Mouse (Mus musculus) E14TG2a.4 (cell line): ENCODE results near the gene Slc5a5.

ENCODE experiments used
- H3K27me3 ChIP-seq: 2 replicates; pipeline ENCODE4 v1.6.1; 2014; ENCODE audit warnings: low read length, control low read depth; ENCODE audit not compliant: insufficient read depth
- H3K36me3 ChIP-seq: 2 replicates; pipeline ENCODE4 v1.6.1; 2014; ENCODE audit warnings: low read length, control low read depth; ENCODE audit not compliant: insufficient read depth
- H3K4me1 ChIP-seq: replicated peaks from 2 replicates; pipeline ENCODE4 v1.6.1; 2014; ENCODE audit warnings: low read depth, low read length, control low read depth
- H3K4me3 ChIP-seq: replicated peaks from 2 replicates; pipeline ENCODE4 v1.5.1; 2014; ENCODE audit warnings: mild to moderate bottlenecking, low read length
- H3K9me3 ChIP-seq: 2 replicates; pipeline ENCODE4 v1.6.1; 2014; ENCODE audit warnings: low read length, control low read depth
- CTCF ChIP-seq: conservative IDR thresholded peaks from 2 replicates; pipeline ENCODE4 v1.5.1; 2014; ENCODE audit warnings: low read length
- NANOG ChIP-seq: IDR thresholded peaks from 2 replicates; pipeline ENCODE4 v1.6.1; 2014; ENCODE audit warnings: borderline replicate concordance, low read length, mixed read lengths
- POU5F1 ChIP-seq: IDR thresholded peaks from 2 replicates; pipeline ENCODE4 v1.6.1; 2014; ENCODE audit warnings: low read length, borderline replicate concordance

The Slc5a5 gene

DNA sequence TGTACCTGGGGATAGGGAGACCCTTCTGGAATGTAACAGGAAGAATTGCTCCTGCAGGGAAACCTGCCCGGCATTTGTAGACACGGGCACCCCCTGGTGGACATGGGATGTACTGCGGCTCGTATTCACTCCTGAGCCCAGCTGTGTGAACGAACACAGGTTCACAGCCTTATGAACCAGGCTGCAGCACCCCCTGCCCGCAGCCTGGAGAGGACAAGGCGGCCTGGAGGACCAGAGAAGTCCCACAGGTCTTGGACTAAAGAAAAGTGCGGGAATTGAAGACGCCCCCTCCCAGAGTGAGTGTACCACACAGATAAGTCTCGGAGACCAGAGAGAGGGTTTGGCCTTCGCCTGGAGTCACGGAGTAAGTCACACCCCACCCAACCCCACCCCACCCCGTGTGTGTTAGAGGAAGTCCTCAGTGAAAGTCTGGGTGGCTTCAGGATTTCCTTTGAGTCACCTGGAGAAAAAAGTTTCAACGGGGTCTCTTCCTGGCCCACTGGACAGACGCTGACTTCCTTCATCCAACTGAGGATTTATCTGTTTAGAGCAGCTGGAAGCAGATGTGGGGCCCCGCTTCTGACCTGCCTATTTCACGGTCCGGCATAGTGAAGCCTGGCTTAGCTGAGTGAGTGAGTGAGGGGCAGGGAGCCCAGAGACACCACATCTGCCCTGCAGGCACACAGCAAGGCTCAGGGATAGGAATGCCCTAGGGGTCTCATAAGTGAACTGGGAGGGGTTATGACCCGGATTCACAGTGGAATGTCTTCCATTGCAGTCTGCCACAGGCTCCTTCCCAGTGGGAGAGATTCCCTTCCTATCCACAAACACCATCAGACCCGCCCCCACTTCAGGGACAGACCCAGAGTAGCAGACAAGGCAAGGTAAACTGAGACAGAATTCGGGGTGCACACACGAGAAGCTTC, 51.1 kb downstream of the Slc5a5 start:
- Histone ChIP-seq H3K9me3 (no peaks in the 10 kb centered on the region), H3K4me3 (0 out of 2 replicates have a peak overlapping the region, but pooled peaks have one; percentile 7), H3K27me3 (peaks cover 7% of the 10 kb centered on the region; the same call in 1 of the 2 replicates), H3K36me3 (peaks cover 11% of the 10 kb centered on the region), H3K4me1 (peaks cover 73% of the 10 kb centered on the region)
- TF ChIP-seq NANOG (no peak), CTCF (peak; percentile 93)

DNA sequence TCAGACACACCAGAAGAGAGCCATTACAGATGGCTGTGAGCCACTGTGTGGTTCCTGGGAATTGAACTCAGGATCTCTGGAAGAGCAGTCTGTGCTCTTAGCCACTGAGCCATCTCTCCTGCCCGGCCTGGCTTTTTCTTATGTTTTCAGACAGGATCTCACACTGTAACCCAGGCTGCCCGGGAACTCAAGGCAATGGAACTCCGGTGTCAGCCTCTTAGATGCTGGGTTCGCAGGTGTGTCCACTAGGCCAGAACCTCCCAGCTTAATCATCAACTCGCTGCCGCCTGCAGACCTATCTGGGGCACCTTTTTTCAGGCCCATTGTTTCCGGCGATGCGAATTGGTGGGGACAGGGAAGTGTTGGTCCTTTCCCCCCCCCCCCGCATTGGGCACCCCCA, 52.0 kb downstream of the Slc5a5 start:
- Histone ChIP-seq H3K9me3 (no peaks in the 10 kb centered on the region), H3K4me1 (peaks cover 76% of the 10 kb centered on the region), H3K27me3 (peaks cover 7% of the 10 kb centered on the region; the same call in 1 of the 2 replicates), H3K36me3 (peaks cover 19% of the 10 kb centered on the region), H3K4me3 (no peak overlapping the region; the same call in 1 of the 2 replicates)
- TF ChIP-seq NANOG (no peak), POU5F1 (no peak), CTCF (no peak)

DNA sequence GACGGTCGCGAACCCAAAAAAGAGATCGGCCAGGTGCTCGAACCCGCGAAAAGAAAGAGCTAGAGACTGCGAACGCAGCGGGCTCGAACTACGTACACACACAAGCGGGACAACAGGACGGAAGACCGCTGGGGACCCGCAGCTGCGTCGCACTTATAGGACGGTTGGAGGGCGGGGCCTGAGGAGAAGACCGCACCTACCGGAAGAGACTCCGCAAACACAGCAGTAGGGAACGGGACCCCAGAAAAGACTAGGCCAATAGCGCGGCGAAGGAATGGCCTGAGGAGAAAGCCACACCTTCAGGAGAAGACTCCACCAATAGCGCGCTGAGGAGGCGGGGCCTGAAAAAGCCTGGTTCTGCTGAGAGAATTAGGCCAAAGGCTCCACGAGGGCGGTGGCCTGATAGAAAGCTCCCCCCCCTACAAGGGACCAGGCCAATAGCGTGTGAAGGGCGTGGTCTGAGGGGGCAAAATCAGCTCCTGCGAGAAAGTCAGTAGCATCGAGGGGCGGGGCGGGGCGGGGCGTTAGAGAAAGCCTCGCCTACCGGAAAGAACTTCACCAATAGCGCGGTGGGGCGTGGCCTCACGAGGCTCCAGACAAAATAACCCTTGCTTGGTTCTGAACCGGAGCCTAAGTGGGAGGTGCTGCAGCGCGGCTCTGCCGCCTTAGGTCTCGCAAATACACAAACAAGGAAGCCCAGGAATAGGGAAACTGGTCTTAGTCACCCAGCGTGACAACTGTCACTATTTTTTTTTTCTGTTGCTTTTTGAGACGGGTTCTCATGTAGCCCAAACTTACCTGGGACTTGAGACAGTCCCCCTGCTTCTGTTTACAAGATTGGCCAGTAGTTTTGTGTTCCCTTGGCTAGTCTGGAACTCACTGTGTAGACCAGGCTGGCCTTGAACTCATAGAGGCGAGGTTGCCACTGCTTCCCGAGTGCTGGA, 52.9 kb downstream of the Slc5a5 start, which contains the start of gene Arrdc2:
Arrdc2 (minus strand) TSS at position 313 of the 944 bp plus-strand sequence.
- Histone ChIP-seq H3K36me3 (peaks cover 28% of the 10 kb centered on the region), H3K27me3 (peaks cover 7% of the 10 kb centered on the region; the same call in 1 of the 2 replicates), H3K4me1 (peaks cover 77% of the 10 kb centered on the region), H3K4me3 (peak within 1 kb of the TSS; percentile 88), H3K9me3 (no peaks in the 10 kb centered on the region)
- TF ChIP-seq CTCF, result no peak
- no peak for TF ChIP-seq NANOG
- TF ChIP-seq POU5F1, result no peak

DNA sequence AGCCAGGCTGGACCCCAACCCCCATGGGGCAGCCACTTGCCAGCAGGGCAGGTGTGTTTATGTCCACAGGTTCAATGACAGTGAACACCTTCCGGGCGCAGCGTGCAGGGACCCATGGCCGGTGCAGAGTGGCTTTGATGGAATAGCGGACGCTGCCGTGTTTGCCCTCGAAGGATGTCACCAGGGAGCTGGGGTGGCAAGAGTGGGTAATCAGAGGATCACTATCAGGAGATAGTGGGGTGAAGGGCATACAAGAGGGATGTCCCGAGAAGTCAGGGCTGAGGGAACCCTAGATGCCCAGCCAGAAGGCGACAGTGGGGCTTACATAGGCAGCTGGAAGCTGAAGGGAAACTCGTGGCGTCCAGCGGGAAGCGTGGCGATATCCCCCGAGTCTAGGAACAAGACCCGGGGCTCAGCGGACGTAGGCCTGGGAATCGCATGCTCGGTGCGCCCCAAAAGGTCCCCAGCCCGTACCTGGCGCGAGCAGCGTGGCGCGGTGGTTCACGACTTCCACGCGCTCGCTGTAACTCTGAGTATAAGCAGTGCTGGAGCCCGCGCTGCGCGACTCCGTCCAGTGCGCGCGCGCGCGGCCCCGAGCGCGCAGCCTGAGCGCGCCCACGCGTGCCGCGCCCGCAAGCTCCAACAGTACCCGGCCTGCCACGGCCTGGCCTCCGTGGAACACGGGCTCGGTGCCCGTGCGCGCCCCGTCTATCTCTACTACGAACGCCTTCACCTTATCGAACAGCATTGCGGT, 53.7 kb downstream of the Slc5a5 start:
- Histone ChIP-seq H3K27me3 (peaks cover 7% of the 10 kb centered on the region; the same call in 1 of the 2 replicates), H3K36me3 (peaks cover 30% of the 10 kb centered on the region), H3K9me3 (no peaks in the 10 kb centered on the region), H3K4me1 (peaks cover 74% of the 10 kb centered on the region), H3K4me3 (peak overlapping the region; percentile 88)
- TF ChIP-seq NANOG (no peak), POU5F1 (no peak), CTCF (no peak)

DNA sequence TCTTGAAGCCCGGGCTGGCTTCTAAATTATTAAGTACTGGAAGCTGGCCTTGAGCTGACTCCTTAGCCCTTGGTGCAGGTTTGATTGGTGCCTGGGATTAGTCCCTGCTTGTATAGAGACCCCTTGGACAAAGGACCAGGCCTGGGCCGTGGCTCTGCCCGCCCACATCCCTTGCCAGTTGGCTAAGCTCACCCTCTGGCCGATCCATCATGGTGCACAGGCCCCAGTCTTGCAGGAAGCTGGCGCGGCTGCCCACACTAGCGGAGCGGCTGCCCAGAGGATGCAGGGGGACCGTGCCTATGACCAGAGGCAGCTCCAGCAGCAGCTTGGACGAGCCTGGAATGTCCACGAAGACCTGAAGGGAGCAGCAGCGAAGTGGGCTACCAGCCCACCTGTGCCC, 55.9 kb downstream of the Slc5a5 start:
- Histone ChIP-seq H3K4me3 (peak overlapping the region; percentile 20; the same call in 1 of the 2 replicates), H3K36me3 (peaks cover 30% of the 10 kb centered on the region), H3K27me3 (no peaks in the 10 kb centered on the region), H3K4me1 (peaks cover 76% of the 10 kb centered on the region), H3K9me3 (no peaks in the 10 kb centered on the region)
- no peak for TF ChIP-seq NANOG
- no peak for TF ChIP-seq POU5F1
- no peak for TF ChIP-seq CTCF

DNA sequence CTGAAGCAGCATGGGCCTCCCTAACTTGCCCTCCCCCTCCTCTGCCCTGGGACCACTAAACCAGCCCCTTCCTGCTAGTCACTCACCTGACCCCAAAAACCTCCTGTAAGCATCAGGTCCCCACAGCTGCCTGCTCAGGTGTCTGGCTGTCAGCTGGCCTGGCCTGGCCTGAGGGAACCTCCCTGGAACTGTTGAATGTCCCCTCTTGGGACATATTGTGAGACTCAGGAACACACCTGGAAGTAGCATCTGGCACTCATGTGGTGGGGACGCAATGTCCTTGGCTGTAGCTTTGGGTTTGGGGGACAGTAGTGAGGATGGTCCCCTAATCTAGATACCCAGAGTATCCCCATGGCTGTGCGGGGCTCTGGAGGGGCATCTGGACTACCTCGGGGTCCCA, 58.5 kb downstream of the Slc5a5 start:
- peaks cover 64% of the 10 kb centered on the region for H3K4me1 ChIP-seq
- no peaks in the 10 kb centered on the region for H3K27me3 ChIP-seq
- H3K36me3 ChIP-seq, result peaks cover 30% of the 10 kb centered on the region
- TF ChIP-seq NANOG, result no peak
- no peak for TF ChIP-seq CTCF
- TF ChIP-seq POU5F1, result no peak
- H3K4me3 ChIP-seq, result peak overlapping the region; percentile 61
- no peaks in the 10 kb centered on the region for H3K9me3 ChIP-seq

DNA sequence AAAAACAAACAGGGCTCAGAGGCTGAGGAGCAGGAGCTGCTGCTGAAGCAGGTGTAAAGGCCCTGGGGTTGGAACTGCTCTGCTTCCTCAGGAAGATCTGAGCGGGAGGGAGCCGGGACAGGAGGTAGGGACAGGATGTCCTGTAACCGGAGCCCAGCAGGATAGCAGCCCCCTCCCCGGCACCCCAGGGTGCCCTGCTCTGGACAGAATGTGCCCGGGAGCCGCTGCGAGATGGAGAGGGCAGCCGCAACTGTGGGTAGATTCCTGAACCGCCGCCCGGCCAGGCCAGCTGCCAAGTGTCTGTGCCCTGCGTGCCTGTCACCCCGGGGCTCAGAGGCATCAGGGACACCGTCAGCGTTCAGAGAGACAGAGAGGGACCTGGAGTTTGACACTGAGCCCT, 59.0 kb downstream of the Slc5a5 start:
- Histone ChIP-seq H3K4me1 (peaks cover 62% of the 10 kb centered on the region), H3K9me3 (no peaks in the 10 kb centered on the region), H3K4me3 (peak overlapping the region; percentile 61), H3K36me3 (peaks cover 30% of the 10 kb centered on the region), H3K27me3 (no peaks in the 10 kb centered on the region)
- no peak for TF ChIP-seq NANOG
- TF ChIP-seq CTCF, result no peak
- no peak for TF ChIP-seq POU5F1
